Mouse (Mus musculus): Measurements from ENCODE around the gene Sprtn.
A peak's percentile ranks its signal among the peaks of the same experiment; 100 is the strongest.

DNA sequence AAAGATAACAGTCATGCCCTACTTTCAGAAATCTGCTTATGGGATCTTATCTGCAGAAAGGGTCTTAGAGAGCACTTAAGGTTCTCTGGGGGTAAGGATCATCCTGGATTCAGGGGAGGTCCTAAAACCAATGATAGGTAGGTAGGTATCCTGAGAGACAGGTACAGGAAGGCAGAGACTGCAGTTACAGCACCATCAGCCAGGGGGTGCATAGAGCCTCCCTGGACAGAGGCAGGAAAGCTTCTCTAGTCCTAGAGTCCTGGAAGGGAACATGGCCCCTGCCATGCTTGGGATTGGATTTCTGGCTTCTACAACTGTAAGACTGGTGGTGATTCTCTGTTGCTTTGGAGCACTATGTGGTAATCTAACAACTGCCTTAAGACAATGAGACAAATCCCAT, 38.2 kb upstream of the Sprtn start:
- TF ChIP-seq CTCF (conservative IDR thresholded peaks at IDR 0.05; ENCODE audit: insufficient read depth, insufficient read length, low read depth, low read length) (peak; percentile 71), POLR2A (IDR thresholded peaks at IDR 0.05; ENCODE audit: low read depth, low read length) (no peak)
